Comparison of ENCODE assay signal across 27 mouse cellular contexts in the genomic region with DNA sequence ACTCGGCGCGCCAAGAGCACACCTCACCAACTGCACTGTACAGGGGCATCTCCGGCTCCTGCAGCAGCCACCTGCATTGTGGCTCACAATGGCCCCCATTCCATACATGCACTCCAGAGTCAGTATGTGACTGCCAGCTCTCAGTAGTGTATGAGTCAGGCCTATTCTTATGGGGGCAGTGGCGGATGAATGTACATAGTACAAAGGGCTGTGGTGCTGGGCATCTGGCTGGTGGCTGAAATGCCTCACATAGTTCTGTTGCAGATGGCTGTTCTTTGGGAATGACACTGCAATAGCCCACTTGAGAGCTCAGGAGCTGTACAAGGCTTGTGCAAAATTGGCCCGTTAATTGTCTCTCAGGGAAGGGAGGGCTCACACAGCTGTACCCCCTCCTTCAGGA. TPM values are rescaled to one million over a fixed set of nuclear protein-coding genes. Genes with fewer than 3 reads are reported as not detected.
DNase-seq lines count a peak whose midpoint lies in the region; ATAC-seq lines count a peak whose summit lies in the region.
"Had no signal": no experiment of that assay in that cellular context is flagged by ENCODE, and none has a peak within 500 bp of the region (broad histone marks: within the 10 kb centered on the region; RNA-seq: fewer than 3 reads in every experiment).

No protein-coding gene starts in this region.

- DNase-seq in heart, adult 11 months: no peak
- no peak for DNase-seq in heart, adult 9 months (ENCODE audit: low spot score in 2 of 2)
- DNase-seq in Muller cell, postnatal 12 days (ENCODE audit: inconsistent ontology term): peak; percentile 53
- no peak for DNase-seq in left cerebral cortex, adult 9 months (ENCODE audit: low spot score in 2 of 2)
- DNase-seq: adrenal gland, postnatal 10 days; adrenal gland, postnatal 36 days; cerebellum, adult 11 months; cerebellum, adult 2 months; cerebellum, adult 9-11 months; cerebellum, postnatal 25 days; forebrain, postnatal 0 days; gastrocnemius, adult 2 months; gastrocnemius, postnatal 14 days; heart, adult 2 months; kidney, adult 18-20 months; kidney, adult 9 months had no signal

- no peaks in the 10 kb centered on the region for H3K36me3 ChIP-seq in heart, embryonic 12.5 days
- no peaks in the 10 kb centered on the region for H3K36me3 ChIP-seq in heart, embryonic 16.5 days (ENCODE audit: control insufficient read depth, insufficient read depth)
- H3K36me3 ChIP-seq: embryonic facial prominence, embryonic 12.5 days; embryonic facial prominence, embryonic 15.5 days had no signal

- no peak overlapping the region for H3K9ac ChIP-seq in heart, embryonic 12.5 days
- H3K9ac ChIP-seq in heart, embryonic 16.5 days (ENCODE audit: low read length): no peak overlapping the region
- H3K9ac ChIP-seq: embryonic facial prominence, embryonic 12.5 days; embryonic facial prominence, embryonic 15.5 days; forebrain, postnatal 0 days; hindbrain, embryonic 14.5 days had no signal

- no peak overlapping the region for H3K4me3 ChIP-seq in heart, embryonic 12.5 days
- no peak overlapping the region for H3K4me3 ChIP-seq in heart, embryonic 16.5 days (ENCODE audit: low read length)
- H3K4me3 ChIP-seq: embryonic facial prominence, embryonic 12.5 days; embryonic facial prominence, embryonic 15.5 days; gastrocnemius, adult 2 months; heart, adult 2 months had no signal

- no peak overlapping the region for H3K4me2 ChIP-seq in heart, embryonic 12.5 days
- H3K4me2 ChIP-seq in heart, embryonic 16.5 days (ENCODE audit: low read depth, low read length): no peak overlapping the region
- H3K4me2 ChIP-seq: embryonic facial prominence, embryonic 12.5 days; embryonic facial prominence, embryonic 15.5 days; hindbrain, embryonic 14.5 days had no signal

- ATAC-seq in heart, embryonic 12.5 days (ENCODE audit: insufficient number of reproducible peaks, low FRiP score): no peak
- peak; percentile 71 for ATAC-seq in heart, embryonic 16.5 days (replicated peaks; ENCODE audit: extremely low read depth, insufficient read depth, low FRiP score)
- ATAC-seq: forebrain, embryonic 14.5 days; forebrain, postnatal 0 days; hindbrain, postnatal 0 days; inflammation-experienced regulatory T-cells, adult 6 months; intestine, embryonic 16.5 days; Patski had no signal

- H3K27ac ChIP-seq in heart, embryonic 12.5 days (ENCODE audit: poor library complexity, severe bottlenecking): peak overlapping the region; percentile 63
- no peak overlapping the region for H3K27ac ChIP-seq in heart, embryonic 16.5 days (ENCODE audit: low read length)
- H3K27ac ChIP-seq: embryonic facial prominence, embryonic 12.5 days; embryonic facial prominence, embryonic 15.5 days; gastrocnemius, adult 2 months; heart, adult 2 months; hindbrain, embryonic 14.5 days; hindbrain, postnatal 0 days had no signal

- peaks cover 32% of the 10 kb centered on the region for H3K27me3 ChIP-seq in heart, embryonic 12.5 days (replicated peaks)
- H3K27me3 ChIP-seq in heart, embryonic 16.5 days (ENCODE audit: control insufficient read depth, insufficient read depth, low read length): peaks cover 16% of the 10 kb centered on the region

- no peaks in the 10 kb centered on the region for H3K9me3 ChIP-seq in heart, embryonic 12.5 days (replicated peaks)
- H3K9me3 ChIP-seq in heart, embryonic 16.5 days (replicated peaks; ENCODE audit: control insufficient read depth, low read length): no peaks in the 10 kb centered on the region
- H3K9me3 ChIP-seq: embryonic facial prominence, embryonic 12.5 days; embryonic facial prominence, embryonic 15.5 days had no signal

- 77% methylated on average over 6 of the region's 6 CpGs for WGBS in heart, embryonic 12.5 days
- WGBS in heart, embryonic 16.5 days: 66% methylated on average over 6 of the region's 6 CpGs

- H3K4me1 ChIP-seq in heart, embryonic 12.5 days (replicated peaks): peaks cover 35% of the 10 kb centered on the region
- H3K4me1 ChIP-seq in heart, embryonic 16.5 days (ENCODE audit: control insufficient read depth, insufficient read depth, low read length): peaks cover 15% of the 10 kb centered on the region
- H3K4me1 ChIP-seq: embryonic facial prominence, embryonic 12.5 days; embryonic facial prominence, embryonic 15.5 days had no signal

RNA-seq across cellular contexts. Expression of gene Sstr5, which starts 15.0 kb away (rescaled TPM):
- polyA plus RNA-seq in heart, embryonic 12.5 days (2016; fragmentation: Nextera tagmentation; extraction: Ambion mirVana): 0.63 and 0.67 TPM in 2 replicates
- 0.07 and 0.12 TPM in 2 replicates for polyA plus RNA-seq in heart, embryonic 16.5 days (2015; fragmentation: Nextera tagmentation; extraction: Ambion mirVana)
- polyA plus RNA-seq: forebrain, embryonic 11.5 days; heart, adult 2 months; inflammation-experienced regulatory T-cells, adult 6 months; Patski had no signal

RNA-seq across cellular contexts. Expression of gene Tekt4, which starts 27.7 kb away (rescaled TPM):
- 0.45 and 0.54 TPM in 2 replicates for polyA plus RNA-seq in heart, embryonic 12.5 days (2016; fragmentation: Nextera tagmentation; extraction: Ambion mirVana)
- polyA plus RNA-seq in heart, embryonic 16.5 days (2015; fragmentation: Nextera tagmentation; extraction: Ambion mirVana): 0.81 and 1.5 TPM in 2 replicates
- polyA plus RNA-seq: inflammation-experienced regulatory T-cells, adult 6 months; intestine, embryonic 16.5 days; Patski had no signal

RNA-seq across cellular contexts. Expression of gene Cacna1h, which starts 48.5 kb away (rescaled TPM):
- polyA plus RNA-seq in heart, embryonic 12.5 days (2016; fragmentation: Nextera tagmentation; extraction: Ambion mirVana): 13.5 and 16.3 TPM in 2 replicates
- 4.5 and 5.4 TPM in 2 replicates for polyA plus RNA-seq in heart, embryonic 16.5 days (2015; fragmentation: Nextera tagmentation; extraction: Ambion mirVana)
- polyA plus RNA-seq: inflammation-experienced regulatory T-cells, adult 6 months had no signal
